Mouse (Mus musculus) thymus, postnatal 25 days (tissue): ENCODE measurements around the gene Atxn7.

Source experiments
- DNase-seq: peaks from one replicate; pipeline ENCODE4 v3.0.0; 2022

Atxn7 gene

DNA sequence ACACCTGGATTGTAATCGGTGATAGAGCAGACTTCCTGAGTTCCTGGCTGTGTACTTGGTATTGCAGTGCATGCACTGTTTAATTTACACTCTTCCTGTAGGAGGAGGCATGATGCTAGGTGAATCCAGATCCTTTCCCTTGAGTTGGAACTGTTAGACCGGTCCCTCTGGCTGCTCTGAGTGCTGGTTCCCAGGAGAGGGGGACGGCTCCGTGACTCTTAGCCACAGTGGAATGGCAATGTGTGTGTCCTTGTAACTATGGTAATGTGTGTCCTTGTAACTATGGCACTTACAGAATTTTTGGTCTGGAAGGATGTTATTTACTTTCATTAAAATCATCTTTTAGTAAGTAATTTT is 103.9 kb downstream of the Atxn7 start:
- DNase-seq, result no peak

DNA sequence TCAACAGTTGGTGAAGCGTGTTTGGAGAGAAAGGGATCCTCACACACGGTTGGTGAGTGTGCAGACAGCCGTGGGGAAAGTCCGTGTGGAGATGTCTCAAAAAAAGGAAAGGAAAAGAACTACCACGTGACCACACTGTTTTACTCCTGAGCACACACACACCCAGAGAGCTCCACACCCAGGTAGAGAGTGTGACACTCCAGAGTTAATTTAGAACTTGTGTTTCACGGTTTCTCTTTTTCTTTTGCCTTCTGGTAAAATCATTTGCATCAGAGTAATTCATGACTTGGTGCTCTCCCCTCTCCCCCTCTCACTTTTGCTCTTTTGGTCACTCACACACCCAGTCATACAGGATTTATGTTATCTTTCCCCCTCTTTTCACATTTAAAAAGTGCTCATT is 105.0 kb downstream of the Atxn7 start:
- no peak for DNase-seq

DNA sequence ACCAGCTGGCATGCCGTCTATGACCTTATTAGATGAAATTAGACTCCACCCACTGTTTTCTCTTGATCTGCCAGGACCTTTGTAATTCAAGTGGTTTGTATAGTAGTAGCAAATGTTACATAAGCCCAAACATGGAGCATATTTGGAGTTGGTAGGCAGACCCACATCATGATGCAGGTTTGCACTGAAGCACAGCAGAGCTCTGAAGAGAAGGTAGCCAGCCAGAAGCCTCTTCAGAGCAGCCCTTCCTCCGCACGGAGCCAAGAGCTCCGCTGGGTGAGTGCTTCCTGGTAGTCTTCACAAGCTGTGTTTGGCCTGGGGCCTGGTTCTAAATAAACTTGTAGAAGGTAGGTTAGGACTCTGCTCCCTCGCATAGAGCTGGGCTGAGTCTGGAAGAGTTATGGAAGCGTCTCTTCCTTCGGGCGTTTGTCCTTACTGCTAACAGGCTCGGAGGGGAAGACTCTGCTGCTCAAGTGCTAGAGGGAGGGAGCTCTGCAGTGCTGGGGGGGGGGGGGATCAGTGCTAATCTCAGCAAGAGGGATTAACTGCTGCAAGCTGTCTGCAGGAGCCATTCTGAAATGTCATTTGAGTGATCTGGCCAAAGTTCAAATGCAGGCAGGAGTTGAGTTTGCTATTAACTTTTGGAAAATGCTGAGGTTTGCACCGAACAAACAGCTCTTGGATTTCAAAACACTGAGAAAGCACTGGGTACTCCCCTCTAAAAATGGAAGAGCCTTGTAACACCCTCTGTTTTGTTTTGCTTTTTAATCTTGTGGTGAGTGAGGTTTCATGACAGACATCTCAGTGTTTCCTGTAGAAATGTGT is 106.6 kb downstream of the Atxn7 start:
- DNase-seq, result peak; percentile 66

DNA sequence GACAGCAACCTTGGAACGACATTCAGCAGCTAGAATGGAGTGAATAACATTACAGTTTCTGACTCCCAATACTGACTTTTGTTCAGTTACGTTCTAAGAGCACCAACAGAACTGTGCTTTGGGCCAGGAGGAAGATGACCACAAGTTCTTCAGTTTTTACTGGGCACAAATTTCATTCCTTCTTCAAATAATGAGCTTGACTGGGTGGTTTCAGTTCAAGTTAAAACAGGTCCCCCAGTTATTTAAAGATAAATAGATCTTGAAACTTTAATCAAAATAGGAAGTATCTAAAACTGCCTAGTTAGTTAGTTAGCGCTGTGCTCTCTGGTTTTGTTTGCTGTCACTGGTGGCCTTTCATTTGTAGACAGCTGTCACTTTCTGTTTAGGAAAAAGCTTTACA is 107.3 kb downstream of the Atxn7 start:
- peak; percentile 8 for DNase-seq

DNA sequence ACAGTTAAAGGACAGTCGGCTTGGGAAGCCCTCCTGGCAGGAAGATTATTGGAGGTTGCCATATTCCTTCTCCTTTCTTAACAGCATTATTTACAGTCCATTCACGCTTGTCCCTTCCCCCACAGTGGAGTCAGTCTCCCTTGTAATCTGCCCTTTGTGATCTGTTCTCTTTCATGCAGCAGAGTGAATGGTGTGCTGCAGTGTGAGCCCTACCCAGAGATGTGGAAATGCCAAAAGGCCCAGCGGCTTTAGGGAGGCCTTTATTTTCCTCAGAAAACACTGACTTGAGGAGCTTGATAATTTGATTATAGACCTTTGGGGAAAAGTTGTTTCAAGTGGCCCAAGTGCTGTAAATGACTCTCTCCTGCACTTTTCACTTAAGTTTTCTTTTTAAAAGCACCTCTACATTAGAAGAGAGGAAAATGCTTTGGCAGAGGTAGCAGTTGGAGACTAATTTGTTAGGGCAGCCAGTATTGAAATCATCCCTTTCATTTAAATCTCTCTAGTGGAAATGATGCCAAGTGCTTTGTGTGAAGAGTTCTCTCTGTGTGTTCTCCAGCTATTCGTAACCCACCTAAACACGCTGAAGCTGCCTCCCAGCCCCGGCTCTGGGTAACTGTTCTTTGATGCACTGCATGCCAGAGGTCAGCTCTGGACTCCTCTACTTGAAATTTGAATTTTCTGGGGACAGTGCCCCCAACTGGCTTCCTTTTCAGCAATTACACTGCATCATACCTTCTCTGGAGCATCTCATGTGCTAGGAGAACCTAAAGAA is 109.5 kb downstream of the Atxn7 start:
- DNase-seq, result no peak

- no peak for DNase-seq
Measured at GRCm38 (mm10) chr14:14071456-14071855, 110.2 kb downstream of the Atxn7 start.

- DNase-seq, result no peak
Measured at GRCm38 (mm10) chr14:14080604-14081194, 119.5 kb downstream of the Atxn7 start.

DNA sequence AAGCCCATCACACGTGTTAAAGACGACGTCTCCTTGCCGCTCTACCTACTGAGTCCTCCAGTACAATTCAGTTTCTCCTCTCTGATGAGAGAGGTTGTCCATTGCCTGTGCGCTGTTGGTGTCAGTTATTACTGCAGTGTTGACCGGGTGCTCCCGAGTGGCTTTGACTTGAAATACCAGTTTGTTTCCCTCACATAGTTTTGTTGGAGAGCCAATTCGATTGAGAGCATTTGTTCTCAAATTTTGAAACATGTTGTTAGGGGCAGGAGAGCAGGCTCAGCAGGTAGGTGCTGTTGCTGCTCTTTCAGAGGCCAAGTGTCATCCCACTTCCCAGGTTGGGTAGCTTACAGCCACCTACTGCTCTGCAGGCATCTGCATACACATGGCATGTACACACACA is 122.6 kb downstream of the Atxn7 start:
- no peak for DNase-seq

GRCm38 (mm10) chr14:14086711-14087263 is 125.5 kb downstream of the Atxn7 start:
- DNase-seq, result no peak

DNA sequence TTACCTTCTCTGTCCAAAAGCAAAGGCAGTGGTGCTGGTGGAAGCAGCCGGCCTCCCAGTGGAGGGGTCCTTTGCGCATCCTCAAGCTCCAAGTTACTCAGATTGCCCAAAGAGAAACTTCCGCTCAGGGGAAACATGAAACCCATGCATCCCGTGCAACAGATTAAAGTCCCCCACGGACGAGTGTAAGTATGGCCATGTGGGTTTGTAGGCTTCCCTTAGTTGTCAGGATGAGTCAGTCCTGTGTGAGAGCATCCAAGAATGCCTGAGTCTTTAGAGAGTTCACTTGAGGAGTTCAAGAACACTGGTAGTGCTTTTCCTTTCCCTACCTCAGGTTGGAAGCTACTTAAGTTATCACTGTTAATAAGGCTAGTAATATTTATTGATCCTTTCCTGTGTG is 126.1 kb downstream of the Atxn7 start:
- DNase-seq, result no peak

DNA sequence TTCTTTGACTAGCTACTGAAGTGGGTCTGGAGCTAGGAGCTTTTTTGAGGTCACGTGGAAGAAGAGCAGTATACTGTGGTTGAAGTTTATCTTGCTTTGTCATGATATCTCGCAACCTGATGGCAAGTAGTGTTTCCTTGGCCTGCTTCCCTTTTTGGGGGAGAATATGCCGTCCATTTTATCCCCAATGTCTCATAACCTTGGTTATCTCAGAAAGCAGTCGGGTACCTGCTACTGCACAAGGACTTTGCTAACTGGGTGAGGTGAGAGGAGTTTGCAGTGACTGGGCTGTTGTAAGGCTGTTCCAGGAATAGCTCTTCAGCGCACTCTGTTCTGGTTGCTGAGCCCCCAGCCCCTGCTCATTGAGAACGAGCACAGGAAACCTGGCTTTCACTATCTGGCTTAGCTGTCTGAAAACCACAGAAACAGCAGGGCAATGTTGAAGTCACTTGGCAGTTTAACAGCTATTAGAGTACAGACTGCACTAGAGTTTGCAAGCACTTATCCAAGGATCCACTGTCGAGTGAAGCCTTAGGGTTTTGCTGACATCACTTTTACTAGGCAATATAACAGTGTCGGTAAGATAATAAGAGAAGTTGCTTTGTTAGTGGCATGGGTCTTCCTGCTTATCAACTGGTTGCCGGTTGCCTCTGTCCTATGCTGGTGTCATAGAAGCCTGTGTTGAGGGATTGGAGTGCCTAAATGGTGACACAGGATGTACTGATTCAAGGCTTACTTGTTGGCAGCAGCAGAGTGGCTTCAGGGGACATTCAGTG is 127.0 kb downstream of the Atxn7 start:
- DNase-seq, result peak; percentile 39

- no peak for DNase-seq
Measured at GRCm38 (mm10) chr14:14090571-14090970, 129.3 kb downstream of the Atxn7 start.

DNA sequence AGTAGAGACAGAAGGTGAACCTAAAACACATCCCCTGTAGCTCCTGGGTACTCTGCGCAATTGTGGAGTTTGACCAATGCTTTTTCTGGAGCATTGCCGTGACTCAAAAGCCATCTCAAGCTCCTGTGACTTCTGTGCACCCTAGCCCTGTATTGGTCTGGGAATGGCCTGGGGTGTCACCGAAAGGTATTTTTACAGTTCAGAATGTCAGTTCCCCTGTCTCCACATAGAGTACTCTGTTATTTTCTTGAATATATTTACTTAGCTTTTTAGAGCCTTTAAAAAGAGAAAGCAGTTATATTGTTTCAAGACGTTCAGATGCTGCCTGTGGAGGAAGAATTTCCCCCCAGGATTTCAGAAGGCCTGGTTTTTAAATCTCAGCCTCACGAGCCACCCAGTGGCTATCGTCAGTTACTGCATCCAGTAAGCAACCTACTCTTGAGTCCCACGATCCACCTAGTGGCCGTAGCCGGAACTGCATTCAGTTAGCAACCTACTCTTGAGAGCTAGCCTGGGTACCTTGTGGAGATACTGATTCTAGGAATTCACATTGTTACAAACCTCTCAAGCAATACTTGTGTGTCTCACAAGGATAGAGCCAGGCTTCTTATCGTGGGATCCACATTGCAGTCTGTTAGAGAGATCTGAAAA is 137.2 kb downstream of the Atxn7 start:
- peak; percentile 87 for DNase-seq

- no peak for DNase-seq
Measured at GRCm38 (mm10) chr14:14100773-14101280, 139.6 kb downstream of the Atxn7 start.

DNA sequence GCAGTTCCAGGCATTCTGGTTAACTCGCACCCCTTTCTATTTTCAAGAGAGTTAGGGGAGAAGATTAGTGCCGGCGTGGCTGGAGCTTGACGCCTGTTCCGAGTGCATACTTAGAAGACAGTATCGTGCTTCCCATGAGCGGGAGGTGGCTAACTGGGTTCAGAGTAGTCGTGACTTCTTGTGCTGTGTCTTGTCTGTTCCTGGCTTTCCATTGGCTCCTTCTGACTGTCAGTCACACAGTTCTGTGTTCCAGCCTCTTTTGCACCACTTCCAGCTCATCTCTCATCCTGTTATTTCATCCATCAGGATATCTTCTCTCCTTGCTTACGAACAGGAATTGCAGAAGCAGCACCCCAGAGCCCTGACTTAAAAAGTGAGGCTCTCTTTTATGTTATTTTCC is 140.1 kb downstream of the Atxn7 start:
- no peak for DNase-seq

- DNase-seq, result no peak
Measured at GRCm38 (mm10) chr14:14104213-14104929, 143.1 kb downstream of the Atxn7 start.

DNA sequence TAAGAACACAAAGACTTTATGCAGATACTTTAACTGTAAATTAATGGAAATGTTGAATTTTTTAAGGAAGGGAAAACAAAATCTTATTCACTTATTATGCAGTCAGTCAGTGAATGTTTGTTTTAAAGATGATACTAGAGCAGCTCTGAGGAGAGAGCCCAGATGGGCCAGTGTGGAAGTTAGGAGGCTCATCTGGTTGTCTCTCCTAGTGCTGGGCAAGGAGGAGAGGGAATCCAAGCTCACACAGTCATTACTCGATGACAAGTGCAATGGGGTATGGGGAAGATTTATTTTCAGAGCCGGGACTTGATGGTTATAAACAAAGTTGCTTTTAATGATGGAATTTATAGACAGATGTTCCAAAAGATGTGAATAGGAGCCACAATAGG is 143.7 kb downstream of the Atxn7 start:
- DNase-seq, result no peak

DNA sequence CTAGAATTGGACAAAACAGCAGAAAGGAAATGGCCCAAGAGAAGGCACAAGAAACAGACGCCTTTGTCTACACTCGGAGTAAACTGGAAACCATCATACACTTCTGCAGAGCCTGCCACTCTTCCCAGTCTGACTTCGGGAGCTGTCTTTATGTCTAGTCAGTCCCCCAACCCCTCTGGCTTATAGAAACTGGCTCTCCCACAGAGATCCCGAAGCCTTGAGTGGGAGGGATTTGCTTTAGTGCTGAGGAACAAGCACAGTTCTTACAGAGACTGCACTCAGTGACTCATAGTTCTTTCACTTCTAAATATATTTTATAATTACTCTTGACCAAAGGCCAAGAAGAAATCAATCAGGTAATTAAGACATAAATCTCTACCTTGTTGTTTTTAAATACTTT is 149.5 kb downstream of the Atxn7 start:
- DNase-seq, result no peak

- DNase-seq, result peak; percentile 90
Measured at GRCm38 (mm10) chr14:14120230-14121096, 159.2 kb downstream of the Atxn7 start, which contains the start of gene Psmd6. Gene Psmd6, minus strand, starts transcription at chr14:14120984.
